ENCODE assay signal across 8 mouse cellular contexts in genomic region chr1:132067261-132068255, GRCm38 (mm10). TPM values are rescaled to one million over a fixed set of nuclear protein-coding genes. Genes with fewer than 3 reads are reported as not detected.
DNase-seq lines count a peak whose midpoint lies in the region; ATAC-seq and TF ChIP-seq lines count a peak whose summit lies in the region.

TSS of gene Mfsd4a (minus strand) at chr1:132068062.

- H3K27me3 ChIP-seq in embryonic facial prominence, embryonic 14.5 days (replicated peaks; ENCODE audit: control insufficient read depth, insufficient read depth, low read length) = peaks cover 41% of the 10 kb centered on the region
- peaks cover 64% of the 10 kb centered on the region for H3K27me3 ChIP-seq in heart, embryonic 12.5 days (replicated peaks)
- peaks cover 5% of the 10 kb centered on the region for H3K27me3 ChIP-seq in kidney, postnatal 0 days (ENCODE audit: insufficient read depth, low read length)
- H3K27me3 ChIP-seq in liver, embryonic 12.5 days (replicated peaks) = peaks cover 80% of the 10 kb centered on the region
- 0 out of 2 replicates have a peak, but pooled peaks cover 2% of the 10 kb centered on the region for H3K27me3 ChIP-seq in testis, adult 2 months (ENCODE audit: control insufficient read depth, insufficient read depth, low read length)

- no peaks in the 10 kb centered on the region for H3K36me3 ChIP-seq in embryonic facial prominence, embryonic 14.5 days (ENCODE audit: control insufficient read depth, insufficient read depth, low read length)
- no peaks in the 10 kb centered on the region for H3K36me3 ChIP-seq in heart, embryonic 12.5 days
- no peaks in the 10 kb centered on the region for H3K36me3 ChIP-seq in kidney, postnatal 0 days (ENCODE audit: insufficient read depth, low read length)
- H3K36me3 ChIP-seq in liver, embryonic 12.5 days = no peaks in the 10 kb centered on the region
- H3K36me3 ChIP-seq in testis, adult 2 months (ENCODE audit: control insufficient read depth, insufficient read depth, low read length) = no peaks in the 10 kb centered on the region

- no peak for TF ChIP-seq POLR2A in testis, adult 2 months (IDR thresholded peaks at IDR 0.05; ENCODE audit: control insufficient read depth, low read depth, low read length)

- H3K27ac ChIP-seq in embryonic facial prominence, embryonic 14.5 days (replicated peaks; ENCODE audit: low read depth, low read length) = no peak within 1 kb of the TSS
- no peak within 1 kb of the TSS for H3K27ac ChIP-seq in heart, embryonic 12.5 days (ENCODE audit: poor library complexity, severe bottlenecking)
- no peak within 1 kb of the TSS for H3K27ac ChIP-seq in kidney, postnatal 0 days
- H3K27ac ChIP-seq in liver, embryonic 12.5 days = no peak within 1 kb of the TSS
- H3K27ac ChIP-seq in testis, adult 2 months (ENCODE audit: control insufficient read depth, insufficient read depth, low read depth, low read length) = no peak within 1 kb of the TSS

- no peaks in the 10 kb centered on the region for H3K9me3 ChIP-seq in embryonic facial prominence, embryonic 14.5 days (ENCODE audit: control insufficient read depth, low read length)
- H3K9me3 ChIP-seq in heart, embryonic 12.5 days (replicated peaks) = no peaks in the 10 kb centered on the region
- H3K9me3 ChIP-seq in kidney, postnatal 0 days (replicated peaks; ENCODE audit: low read length) = no peaks in the 10 kb centered on the region
- no peaks in the 10 kb centered on the region for H3K9me3 ChIP-seq in liver, embryonic 12.5 days (replicated peaks)

- peak; percentile 77 for ATAC-seq in embryonic facial prominence, embryonic 14.5 days (ENCODE audit: low read depth)
- ATAC-seq in heart, embryonic 12.5 days (ENCODE audit: insufficient number of reproducible peaks, low FRiP score) = peak; percentile 74; the same call in 1 of the 2 replicates
- ATAC-seq in kidney, postnatal 0 days (replicated peaks; ENCODE audit: low FRiP score, low read depth) = peak; percentile 84
- ATAC-seq in liver, embryonic 12.5 days = no peak

- H3K4me1 ChIP-seq in embryonic facial prominence, embryonic 14.5 days (ENCODE audit: control insufficient read depth, insufficient read depth, low read length) = no peaks in the 10 kb centered on the region
- H3K4me1 ChIP-seq in heart, embryonic 12.5 days (replicated peaks) = peaks cover 8% of the 10 kb centered on the region
- no peaks in the 10 kb centered on the region for H3K4me1 ChIP-seq in kidney, postnatal 0 days (replicated peaks; ENCODE audit: insufficient read depth, low read length)
- H3K4me1 ChIP-seq in liver, embryonic 12.5 days = peaks cover 7% of the 10 kb centered on the region; the same call in 1 of the 2 replicates
- H3K4me1 ChIP-seq in testis, adult 2 months (ENCODE audit: control insufficient read depth, insufficient read depth, low read length) = peaks cover 11% of the 10 kb centered on the region

- TF ChIP-seq CTCF in kidney, postnatal 0 days (IDR thresholded peaks at IDR 0.05; ENCODE audit: low read depth) = peak; percentile 38; the same call in 1 of the 2 replicates
- no peak for TF ChIP-seq CTCF in testis, adult 2 months (IDR thresholded peaks at IDR 0.05; ENCODE audit: control insufficient read depth, insufficient read depth, insufficient replicate concordance, low read depth, low read length)

- H3K9ac ChIP-seq in embryonic facial prominence, embryonic 14.5 days (ENCODE audit: low read depth, low read length) = peak within 1 kb of the TSS; percentile 59
- H3K9ac ChIP-seq in heart, embryonic 12.5 days = peak within 1 kb of the TSS; percentile 66
- H3K9ac ChIP-seq in kidney, postnatal 0 days (ENCODE audit: low read depth, low read length) = peak within 1 kb of the TSS; percentile 47
- 0 out of 2 replicates have a peak within 1 kb of the TSS, but pooled peaks have one; percentile 24 for H3K9ac ChIP-seq in liver, embryonic 12.5 days

- 5% methylated on average over 52 of the region's 80 CpGs for WGBS in embryonic facial prominence, embryonic 14.5 days
- 3% methylated on average over 69 of the region's 80 CpGs for WGBS in heart, embryonic 12.5 days
- 2% methylated on average over 68 of the region's 80 CpGs for WGBS in kidney, postnatal 0 days
- 4% methylated on average over 70 of the region's 80 CpGs for WGBS in liver, embryonic 12.5 days (ENCODE audit: insufficient replicate concordance)

- peak within 1 kb of the TSS; percentile 85 for H3K4me2 ChIP-seq in embryonic facial prominence, embryonic 14.5 days (ENCODE audit: low read depth, low read length)
- H3K4me2 ChIP-seq in heart, embryonic 12.5 days = peak within 1 kb of the TSS; percentile 86
- H3K4me2 ChIP-seq in kidney, postnatal 0 days (ENCODE audit: low read length) = peak within 1 kb of the TSS; percentile 93
- H3K4me2 ChIP-seq in liver, embryonic 12.5 days = peak within 1 kb of the TSS; percentile 66

- H3K4me3 ChIP-seq in embryonic facial prominence, embryonic 14.5 days (ENCODE audit: low read depth, low read length) = peak within 1 kb of the TSS; percentile 42
- peak within 1 kb of the TSS; percentile 52 for H3K4me3 ChIP-seq in heart, embryonic 12.5 days
- H3K4me3 ChIP-seq in kidney, postnatal 0 days (replicated peaks; ENCODE audit: low read depth, low read length) = peak within 1 kb of the TSS; percentile 41
- peak within 1 kb of the TSS; percentile 42 for H3K4me3 ChIP-seq in liver, embryonic 12.5 days
- peak within 1 kb of the TSS; percentile 53 for H3K4me3 ChIP-seq in testis, adult 2 months (ENCODE audit: control insufficient read depth, low read depth, low read length)

- DNase-seq in 416B (ENCODE audit: low read depth) = peak; percentile 33
- DNase-seq in adrenal gland, postnatal 10 days = peak; percentile 74
- DNase-seq in embryonic facial prominence, embryonic 14.5 days (ENCODE audit: low spot score) = peak; percentile 57
- peak; percentile 65 for DNase-seq in kidney, postnatal 0 days (ENCODE audit: low spot score)
- DNase-seq in naive thymus-derived CD4-positive, alpha-beta T cell, adult 2 months (ENCODE audit: low read depth) = peak; percentile 21

RNA-seq across cellular contexts. Expression of gene Mfsd4a, which starts in this region (rescaled TPM):
- total RNA-seq in adrenal gland, postnatal 10 days (2021) = 1 to 10 TPM; 4.1 to 5.4 TPM
- 13.3 and 14.1 TPM in 2 replicates for polyA plus RNA-seq in embryonic facial prominence, embryonic 14.5 days (2014; fragmentation: Nextera tagmentation; extraction: Ambion mirVana)
- 18.1 and 19.3 TPM in 2 replicates for polyA plus RNA-seq in heart, embryonic 12.5 days (2016; fragmentation: Nextera tagmentation; extraction: Ambion mirVana)
- 25.1 and 27.3 TPM in 2 replicates for polyA plus RNA-seq in kidney, postnatal 0 days (2015; fragmentation: Nextera tagmentation; extraction: Ambion mirVana)
- polyA plus RNA-seq in liver, embryonic 12.5 days (2016; fragmentation: Nextera tagmentation; extraction: Ambion mirVana) = 8.2 and 8.5 TPM in 2 replicates
- polyA plus RNA-seq in testis, adult 2 months (2012; rRNA removed) = 0.10 and 0.31 TPM in 2 replicates

Comparison
In these comparisons a context has a peak if more than half of its experiments do, and no peak if none do; other contexts are left out.
1. DNase-seq: peak in every context shown above with its lines; median percentile 74 in adrenal gland, postnatal 10 days; 65 in kidney, postnatal 0 days; 57 in embryonic facial prominence, embryonic 14.5 days; 33 in 416B; 21 in naive thymus-derived CD4-positive, alpha-beta T cell, adult 2 months.